Mouse (Mus musculus) left cerebral cortex, postnatal 36 days (tissue): Measurements from ENCODE around the gene Pknox2. TPM values are rescaled to one million over a fixed set of nuclear protein-coding genes. Genes with fewer than 3 reads are reported as not detected.

Experiments
- DNase-seq, 2 experiments: peaks; one replicate each; pipeline ENCODE4 v3.0.0; 2021 to 2022; ENCODE audit warnings: low spot score in 2 of 2, mixed read lengths in 1 of 2
- intact Hi-C: fragments of 180-260 bp; cut with DNase I; formaldehyde crosslinking; loops from one replicate; pipeline ENCODE4 v1.15.1; 2025
- total RNA-seq, 2 experiments: library from RNA; stranded (reverse); gene quantifications; 2 replicates each; pipeline ENCODE4 v1.2.3; 2021

The Pknox2 gene
- total RNA-seq, 2 experiments from 2014 or later = 68.3 to 92.3 TPM

DNA sequence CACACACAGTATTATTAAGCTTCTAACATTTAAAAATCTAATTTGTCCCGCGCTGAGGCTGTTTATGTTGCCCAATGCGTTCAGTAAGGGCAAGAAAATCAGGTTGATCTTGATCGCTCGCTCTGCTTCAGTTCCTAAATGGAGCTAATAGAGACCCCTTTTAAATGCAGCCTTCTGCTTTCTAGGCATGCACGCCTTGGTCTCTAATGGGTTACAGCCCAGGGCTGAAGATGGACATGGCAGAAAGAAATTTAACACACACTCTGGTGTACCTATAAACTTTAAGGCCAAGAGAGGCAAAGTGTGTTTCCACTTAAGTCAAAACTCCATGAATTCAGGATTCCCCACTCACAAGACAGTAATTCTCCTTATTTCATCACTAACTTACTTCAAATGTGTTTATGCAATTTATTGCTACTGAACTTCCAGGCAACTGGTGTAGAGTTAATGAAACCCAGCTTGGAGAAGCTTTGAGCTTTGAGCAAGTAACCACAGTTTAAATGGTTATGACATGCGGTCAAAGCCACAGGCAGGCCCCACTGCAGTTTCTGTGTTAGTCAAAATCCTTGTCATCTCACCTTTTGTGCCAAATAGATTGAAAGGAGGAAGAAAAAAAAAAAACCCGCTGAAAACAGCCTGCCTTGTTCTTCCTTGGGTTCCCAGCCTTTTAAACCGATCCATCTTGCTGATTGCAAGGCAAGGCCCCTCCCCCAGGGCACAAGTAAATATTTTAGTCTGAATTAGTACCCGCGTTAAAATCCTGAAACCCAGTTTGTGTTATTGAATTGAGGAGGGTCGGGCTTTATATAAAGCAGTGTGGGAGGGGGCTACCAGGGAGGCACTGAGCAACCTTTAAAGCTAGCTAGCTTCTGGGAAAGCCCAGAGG is 3.9 kb downstream of the Pknox2 start:
- DNase-seq = no peak
- intact Hi-C loops = loop anchor here (5.0 kb wide), 1 partner anchor 91 kb away; no protein-coding TSS in a partner anchor

DNA sequence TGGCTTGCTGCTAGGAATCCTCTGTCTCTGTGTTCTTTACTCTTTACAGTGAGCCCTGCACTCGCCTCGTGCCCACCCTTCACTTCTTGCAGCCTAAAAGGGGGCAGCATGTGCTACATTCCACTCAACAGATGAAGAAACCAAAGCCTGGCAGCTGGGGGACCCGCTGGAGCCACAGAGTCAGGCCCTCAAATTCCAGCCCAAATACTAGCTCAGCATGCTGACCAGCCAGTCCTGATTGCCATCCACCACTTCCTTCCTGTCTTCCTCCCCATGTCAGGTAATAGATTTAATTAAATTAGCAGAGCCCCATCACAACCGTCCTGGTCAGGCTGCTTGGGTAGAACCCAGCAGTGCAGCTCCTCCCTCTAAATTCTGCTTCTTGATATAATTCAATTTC is 5.1 kb downstream of the Pknox2 start:
- DNase-seq = no peak
- intact Hi-C loops = loop anchor here (5.0 kb wide), 1 partner anchor 90 kb away; no protein-coding TSS in a partner anchor

DNA sequence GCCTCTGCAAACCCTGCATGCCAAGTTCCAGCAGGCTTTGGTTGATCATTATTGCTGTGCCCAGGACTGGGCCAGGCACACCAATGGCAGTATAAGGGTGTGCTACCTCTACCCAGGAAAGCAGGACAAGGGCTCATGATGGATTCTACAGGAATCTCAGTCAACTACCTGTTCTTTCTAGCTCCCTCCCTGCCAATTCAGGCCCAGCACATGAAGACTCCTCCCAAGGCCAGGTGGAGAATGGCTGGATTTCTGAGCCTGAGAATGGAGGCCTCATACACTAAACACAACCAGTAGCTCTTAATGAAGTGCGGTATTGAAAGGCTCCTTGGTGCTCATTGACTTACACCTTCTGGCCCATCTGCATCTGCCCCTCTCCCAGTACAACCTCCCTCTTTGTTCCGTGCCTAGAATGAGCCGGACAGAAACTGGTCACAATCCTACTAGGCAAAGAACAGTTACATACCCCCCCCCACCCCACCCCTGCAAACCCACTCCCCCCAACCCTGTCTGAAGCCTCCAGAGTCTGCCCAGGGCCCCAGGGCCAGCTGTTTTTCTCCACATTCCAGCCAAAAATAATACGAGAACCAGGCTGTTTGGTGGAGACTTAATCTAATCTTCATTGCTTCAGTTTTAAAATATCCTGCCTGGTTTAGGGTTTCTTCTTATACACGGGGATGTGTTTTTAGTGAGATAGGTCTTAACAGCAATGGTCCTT is 6.6 kb downstream of the Pknox2 start:
- intact Hi-C loops = loop anchor here (5.0 kb wide), 1 partner anchor 88 kb away; no protein-coding TSS in a partner anchor
- no peak for DNase-seq

DNA sequence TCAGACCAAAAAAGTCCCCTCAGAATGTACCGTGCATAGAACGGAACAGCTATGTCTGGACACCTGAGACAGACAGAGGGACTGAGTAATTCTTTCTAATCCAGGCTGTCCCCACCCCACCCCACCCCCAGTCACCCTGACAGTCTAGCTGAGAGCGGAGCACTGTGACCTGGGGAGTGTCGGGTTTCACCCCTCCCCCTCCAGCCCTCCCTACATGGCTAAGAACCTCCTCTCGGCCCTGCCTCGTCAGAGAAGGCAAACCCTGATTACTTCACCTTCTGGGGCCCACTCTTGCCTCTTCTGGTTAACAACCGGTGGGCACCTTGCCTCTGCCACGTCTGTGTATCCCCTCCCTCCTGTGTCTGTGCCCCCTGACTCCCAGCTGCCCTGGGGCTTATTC is 7.7 kb downstream of the Pknox2 start:
- intact Hi-C loops = no loop called here
- DNase-seq = no peak

DNA sequence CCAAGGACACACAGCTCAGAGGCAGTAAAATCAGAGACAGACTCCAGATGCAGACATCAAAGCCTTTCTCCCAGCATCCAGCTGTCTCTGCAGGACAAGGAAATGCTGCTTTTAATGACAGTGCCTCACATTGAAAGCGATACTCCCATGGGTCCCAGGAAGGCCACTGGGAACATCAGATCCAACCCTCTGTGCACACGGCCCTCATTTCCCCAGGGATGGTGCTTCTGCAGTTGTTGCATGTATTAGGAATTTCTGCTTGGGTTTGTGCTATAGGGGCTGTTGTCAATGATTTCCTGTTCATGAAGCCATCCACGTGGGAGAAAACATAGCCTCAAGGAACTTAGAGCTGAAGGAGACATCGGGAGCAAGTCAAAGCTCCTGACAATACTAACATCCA is 8.3 kb downstream of the Pknox2 start:
- DNase-seq = no peak
- intact Hi-C loops = no loop called here

DNA sequence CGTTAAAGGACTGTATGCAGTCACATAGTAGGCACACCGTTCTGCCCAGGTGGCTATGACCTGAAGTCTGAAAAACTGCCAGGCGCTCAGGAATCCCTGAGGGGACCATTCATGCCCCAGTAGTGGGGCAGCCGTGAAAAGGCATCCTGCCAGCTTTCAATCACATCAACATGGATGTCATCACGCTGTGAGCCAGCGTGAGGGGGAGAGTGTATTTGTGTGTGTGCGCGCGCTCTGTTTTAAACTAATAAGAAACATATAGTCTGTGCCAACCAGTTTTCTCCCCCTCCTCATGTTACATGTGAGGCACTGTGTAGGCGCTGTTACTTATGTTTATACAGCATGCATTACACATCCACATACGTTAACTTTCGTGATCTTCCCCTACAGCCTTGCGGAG is 10.9 kb downstream of the Pknox2 start:
- intact Hi-C loops = no loop called here
- DNase-seq = no peak

DNA sequence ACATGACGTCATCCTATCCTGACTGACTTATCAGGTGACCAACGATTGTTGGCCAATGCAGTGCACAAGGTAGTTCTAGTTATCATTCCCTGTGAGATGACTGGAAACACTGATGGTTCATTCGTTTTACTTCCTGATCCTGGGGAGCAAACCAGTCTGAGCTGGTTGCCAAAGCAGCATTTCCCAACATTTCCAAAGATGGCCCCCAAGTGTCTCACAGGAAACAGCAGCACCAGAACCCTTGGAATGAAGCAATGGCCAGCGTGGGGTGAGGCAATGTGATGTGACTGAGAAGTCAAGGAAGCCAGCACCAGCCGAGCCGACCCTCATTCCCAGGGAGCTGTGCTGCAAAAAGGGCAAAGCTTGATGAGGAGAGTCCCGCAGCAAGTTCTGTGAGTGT is 13.7 kb downstream of the Pknox2 start:
- intact Hi-C loops = no loop called here

DNA sequence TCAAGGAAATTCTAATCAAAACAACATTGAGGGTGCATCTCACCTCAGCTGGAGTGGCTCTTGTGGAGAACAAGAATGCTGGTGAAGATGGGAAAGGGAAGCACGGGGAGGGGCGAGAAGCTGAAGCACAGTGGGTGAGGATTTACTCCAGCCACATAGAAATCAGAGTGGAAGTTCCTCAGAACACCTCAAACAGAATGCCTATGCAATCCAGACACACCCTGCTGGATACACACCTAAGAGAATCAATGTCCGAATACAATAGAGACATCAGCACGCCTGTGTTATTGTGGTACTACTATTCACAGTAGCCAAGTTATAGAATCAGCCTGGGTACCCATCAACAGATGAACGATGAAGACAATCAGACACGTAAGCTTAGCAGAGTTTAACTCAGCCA is 18.2 kb downstream of the Pknox2 start:
- no peak for DNase-seq
- intact Hi-C loops = no loop called here

More for the DNA sequence above, 13.7 kb downstream of the Pknox2 start:
- DNase-seq = no peak

DNA sequence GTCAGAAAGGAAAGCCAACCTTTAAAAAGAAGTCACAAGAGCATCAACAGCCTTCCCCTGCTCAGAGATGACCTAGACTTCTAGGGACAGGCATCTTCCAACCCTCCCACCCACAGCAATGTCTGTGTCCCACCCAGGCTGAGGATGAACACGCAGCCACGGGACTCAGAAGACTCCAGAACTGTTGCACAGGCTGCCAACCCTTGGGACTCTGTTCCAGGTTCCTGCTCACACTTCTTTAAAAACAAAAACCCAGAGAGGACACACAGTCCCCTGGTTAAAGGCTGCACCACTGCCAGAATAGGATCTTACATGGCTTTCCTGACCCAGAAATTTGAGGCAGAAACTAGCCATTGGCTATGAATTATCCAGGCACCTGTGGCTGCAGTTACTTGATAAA is 21.0 kb downstream of the Pknox2 start:
- DNase-seq = no peak
- intact Hi-C loops = no loop called here

DNA sequence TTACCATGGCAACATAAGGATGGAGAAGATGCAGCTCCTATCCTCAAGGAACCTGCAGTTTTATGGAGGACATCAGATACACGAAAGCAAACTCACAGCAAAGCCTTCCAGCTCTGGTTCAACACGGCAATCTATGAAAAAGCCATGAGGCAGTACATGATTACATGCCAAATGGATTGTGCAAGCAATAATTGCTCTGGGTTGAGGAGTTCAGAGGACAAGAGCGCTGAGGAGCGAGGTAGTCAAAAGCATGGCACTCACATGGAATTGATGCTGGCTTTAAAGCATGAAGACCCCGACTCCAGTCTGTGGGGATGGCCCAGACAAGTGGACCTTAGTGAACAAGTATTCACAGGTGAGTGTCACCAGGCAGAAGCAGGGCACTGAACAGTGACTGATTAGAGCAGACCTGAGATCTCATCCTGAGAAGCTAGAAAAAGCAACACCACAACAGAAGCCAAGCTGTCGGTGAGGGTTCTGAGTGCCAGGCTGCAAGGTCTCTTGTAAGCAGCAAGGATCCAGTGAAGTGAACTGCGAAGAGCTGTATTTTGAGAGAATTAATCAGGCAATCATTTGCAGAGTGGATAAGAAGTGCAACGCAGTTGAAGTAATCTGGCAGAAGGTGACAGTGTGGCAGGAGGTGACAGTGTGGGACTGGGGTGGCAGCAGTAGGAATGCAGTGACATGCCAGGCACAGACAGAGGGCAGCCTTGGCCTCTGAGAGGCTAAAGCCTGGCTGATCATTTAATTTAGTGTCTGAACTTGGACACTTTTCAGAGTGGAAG is 22.3 kb downstream of the Pknox2 start:
- intact Hi-C loops = no loop called here

DNA sequence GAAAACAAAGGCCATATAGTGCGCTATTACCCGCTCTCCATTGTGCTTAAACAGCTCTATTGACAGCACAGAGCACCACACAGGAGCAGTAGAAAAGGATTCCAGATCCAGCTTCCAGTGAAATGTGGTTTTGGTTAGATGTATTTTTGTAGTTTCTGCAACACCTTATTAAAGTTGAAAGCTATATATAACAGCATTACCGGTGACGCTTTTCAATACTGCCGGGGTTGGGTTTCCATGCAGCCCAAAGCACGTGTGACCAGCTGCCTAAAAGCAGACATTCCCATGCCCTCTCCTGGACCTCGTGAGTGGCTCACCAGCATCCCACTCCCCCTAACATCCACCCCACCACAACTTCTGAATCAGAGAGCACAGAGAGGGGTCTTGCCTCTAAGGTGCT is 23.8 kb downstream of the Pknox2 start:
- intact Hi-C loops = no loop called here
- DNase-seq = no peak

More for the DNA sequence above, 22.3 kb downstream of the Pknox2 start:
- no peak for DNase-seq

DNA sequence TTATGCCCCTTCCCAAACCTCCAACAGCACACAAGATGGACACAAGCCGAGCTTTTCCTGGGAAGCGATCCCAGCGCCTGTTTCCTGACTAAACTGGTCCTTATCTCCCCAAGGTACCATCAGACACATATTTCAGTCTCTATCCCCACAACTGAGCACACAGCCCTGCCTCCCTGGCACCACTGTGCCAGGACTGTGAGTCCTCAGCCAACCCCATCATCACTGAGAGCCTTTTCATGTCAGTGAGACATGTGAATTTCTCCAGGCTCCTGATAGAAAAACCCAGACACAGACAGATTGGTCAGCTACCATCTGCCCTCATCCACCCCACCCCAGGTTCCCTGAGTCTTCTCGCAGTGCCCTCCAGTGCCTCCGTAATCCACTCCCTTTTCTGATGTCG is 24.2 kb downstream of the Pknox2 start:
- intact Hi-C loops = no loop called here

DNA sequence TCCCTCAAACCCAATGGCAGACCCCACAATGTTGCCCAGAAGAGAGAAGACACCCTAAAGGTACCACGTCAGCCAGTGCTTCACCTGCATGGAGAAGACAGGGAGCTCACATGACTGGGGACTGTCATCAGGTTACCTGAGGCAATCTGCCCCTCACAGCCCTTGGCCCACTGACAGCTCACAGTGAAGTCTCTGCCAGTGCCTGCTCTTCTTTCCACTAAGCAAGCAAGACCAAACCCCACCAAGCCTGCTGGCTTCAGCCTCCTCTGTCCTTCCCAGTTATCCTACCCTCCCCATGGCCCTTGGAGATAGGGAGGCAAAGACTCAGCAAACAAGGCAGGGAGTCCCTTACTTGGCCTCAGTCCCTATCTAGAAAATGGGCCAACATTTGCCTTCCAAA is 24.8 kb downstream of the Pknox2 start:
- intact Hi-C loops = no loop called here
- DNase-seq = no peak

More for the DNA sequence above, 24.2 kb downstream of the Pknox2 start:
- no peak for DNase-seq

DNA sequence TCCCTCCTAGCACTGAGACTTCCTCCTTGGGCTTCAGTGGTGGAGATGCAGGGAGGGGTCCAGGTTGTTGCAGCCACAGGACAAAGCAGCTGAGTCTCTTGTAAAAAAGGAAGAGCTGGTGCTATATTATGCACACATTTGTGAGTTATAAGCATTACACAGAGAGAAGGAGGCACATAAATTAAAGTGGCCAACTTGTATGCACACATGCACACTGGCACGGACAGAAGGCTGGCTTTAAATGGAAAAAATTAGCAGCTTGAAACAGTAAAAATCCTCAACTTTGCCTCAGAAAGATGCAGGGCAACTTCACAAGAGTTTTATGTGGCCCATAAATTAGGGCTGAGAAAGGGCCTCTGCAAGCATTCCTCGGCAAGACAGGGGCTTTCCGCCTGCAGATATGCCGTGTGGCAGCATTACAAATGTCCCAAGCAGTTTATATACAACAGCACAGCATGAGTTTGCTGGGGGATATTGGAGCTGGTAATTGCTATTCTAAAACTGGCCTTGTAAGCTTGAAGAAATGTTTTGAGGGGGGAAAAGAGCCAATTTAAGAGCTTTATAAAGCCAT is 25.4 kb downstream of the Pknox2 start:
- intact Hi-C loops = no loop called here
- no peak for DNase-seq

DNA sequence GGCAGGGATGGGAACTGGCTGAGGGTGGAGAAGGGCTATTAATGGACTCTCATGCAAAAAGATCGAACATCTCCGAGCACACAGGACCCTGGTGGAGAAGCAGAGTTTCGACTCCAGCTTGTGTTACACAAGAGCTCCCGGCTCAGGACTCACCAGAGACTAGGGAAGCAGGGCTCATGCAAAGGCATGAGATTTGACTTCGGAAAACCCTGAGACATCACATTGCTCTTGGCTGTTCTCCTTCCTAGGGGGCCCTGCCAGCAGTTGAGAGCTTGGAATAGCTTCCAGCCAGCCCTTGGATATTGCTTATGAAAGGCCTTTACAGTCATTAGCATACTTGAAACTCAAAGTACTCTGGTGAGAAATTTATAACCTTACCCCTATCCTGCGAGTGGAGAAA is 26.4 kb downstream of the Pknox2 start:
- intact Hi-C loops = no loop called here
- DNase-seq = no peak

DNA sequence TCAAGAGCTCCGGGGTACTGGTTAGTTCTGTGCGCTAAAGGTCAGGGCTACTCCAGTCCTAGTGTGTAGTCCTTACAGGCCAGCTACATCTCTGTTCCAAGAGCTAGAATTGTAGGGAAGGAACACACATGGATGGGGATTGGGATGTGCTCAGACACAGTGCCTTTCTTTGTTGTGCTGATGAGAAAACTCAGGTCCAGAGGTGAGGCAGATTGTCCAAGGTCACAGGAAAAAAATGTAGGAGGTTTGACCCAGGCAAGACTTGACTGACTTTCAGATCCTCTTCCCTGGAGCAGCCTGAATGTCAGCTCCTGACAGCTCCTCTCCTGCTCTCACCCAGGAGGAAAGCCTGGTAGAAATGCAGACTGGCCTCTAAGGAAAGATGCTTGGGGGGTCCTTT is 29.7 kb downstream of the Pknox2 start:
- no peak for DNase-seq
- intact Hi-C loops = no loop called here

DNA sequence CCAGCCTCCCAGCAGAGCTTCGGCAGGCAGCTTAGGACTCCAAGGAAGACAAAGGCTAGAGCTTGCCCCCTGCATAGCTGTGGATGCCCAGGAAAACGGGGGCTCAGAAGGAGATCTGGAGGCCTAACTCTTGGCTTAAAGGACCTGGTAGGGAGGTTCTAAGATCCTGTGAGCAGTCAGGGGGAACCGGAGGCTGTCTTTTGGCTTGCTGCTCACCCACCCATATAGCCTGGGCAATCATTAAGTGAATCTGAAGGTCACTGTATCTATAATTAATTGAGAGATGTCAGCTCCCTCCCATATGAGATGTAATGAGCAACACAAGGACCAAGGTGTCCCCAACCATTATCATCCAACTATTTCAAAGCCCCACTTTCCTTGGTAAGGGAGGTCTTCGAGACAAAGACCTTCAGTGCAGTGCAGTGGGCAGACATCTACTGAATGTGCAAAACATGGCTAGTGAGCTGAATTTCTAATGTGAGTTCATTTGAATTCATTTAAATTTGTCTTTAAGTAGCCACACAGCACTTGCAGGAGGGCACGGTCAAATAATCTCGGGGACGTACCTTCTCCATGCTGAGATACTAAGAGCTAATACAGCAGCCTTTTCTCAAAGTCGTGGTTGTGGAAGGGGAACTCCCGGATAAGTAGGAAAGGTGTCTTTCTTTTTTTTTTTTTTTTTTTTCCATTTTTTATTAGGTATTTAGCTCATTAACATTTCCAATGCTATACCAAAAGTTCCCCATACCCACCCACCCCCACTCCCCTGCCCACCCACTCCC is 30.4 kb downstream of the Pknox2 start:
- no peak for DNase-seq
- intact Hi-C loops = no loop called here

DNA sequence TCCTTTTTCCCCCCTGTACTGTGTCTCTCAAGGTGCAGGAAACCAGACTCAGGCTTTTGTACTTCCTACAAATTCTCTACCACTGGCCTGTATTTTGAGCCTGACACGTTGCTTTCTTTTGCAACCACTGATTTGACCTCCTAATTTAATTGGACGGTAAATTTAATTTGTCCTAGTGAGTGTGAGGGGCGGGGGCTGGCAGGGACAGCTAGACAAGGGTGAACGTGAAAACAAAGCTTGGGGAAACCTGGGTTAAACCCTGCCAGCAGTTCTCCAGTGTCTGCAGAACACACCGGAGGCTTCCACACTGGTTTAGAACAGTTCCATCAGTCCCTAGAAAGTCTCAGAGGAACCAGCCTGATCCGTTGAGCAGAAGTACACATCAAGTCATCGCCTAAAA is 31.4 kb downstream of the Pknox2 start:
- no peak for DNase-seq
- intact Hi-C loops = no loop called here
